Mouse (Mus musculus): ENCODE results near the gene Trim61.

The Trim61 gene

DNA sequence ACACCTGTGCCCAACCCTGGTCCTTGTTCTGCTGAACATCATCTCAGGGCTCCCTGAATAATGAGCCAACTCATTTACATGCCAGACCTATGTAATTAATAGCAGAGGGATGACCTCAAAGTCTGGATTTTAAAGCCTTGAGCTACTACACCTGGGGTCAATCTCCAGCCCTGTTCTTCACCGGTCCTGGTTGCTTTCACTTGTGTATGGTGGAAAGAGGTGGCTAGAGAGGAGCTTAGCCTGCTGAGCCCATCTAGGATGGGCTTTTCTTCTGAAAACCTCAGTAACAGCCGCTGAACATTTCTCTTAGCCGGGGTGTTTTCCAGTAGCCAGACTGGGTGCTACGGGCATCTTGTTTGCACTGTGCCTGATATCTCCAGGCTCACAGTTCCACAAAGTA lies 30.6 kb downstream of the Trim61 start, which contains the start of gene Trim75:
Gene Trim75 (minus strand): TSS at position 101 of the 400 bp plus-strand sequence.
- DNase-seq (ENCODE audit: low spot score in 2 of 2) = no peak

DNA sequence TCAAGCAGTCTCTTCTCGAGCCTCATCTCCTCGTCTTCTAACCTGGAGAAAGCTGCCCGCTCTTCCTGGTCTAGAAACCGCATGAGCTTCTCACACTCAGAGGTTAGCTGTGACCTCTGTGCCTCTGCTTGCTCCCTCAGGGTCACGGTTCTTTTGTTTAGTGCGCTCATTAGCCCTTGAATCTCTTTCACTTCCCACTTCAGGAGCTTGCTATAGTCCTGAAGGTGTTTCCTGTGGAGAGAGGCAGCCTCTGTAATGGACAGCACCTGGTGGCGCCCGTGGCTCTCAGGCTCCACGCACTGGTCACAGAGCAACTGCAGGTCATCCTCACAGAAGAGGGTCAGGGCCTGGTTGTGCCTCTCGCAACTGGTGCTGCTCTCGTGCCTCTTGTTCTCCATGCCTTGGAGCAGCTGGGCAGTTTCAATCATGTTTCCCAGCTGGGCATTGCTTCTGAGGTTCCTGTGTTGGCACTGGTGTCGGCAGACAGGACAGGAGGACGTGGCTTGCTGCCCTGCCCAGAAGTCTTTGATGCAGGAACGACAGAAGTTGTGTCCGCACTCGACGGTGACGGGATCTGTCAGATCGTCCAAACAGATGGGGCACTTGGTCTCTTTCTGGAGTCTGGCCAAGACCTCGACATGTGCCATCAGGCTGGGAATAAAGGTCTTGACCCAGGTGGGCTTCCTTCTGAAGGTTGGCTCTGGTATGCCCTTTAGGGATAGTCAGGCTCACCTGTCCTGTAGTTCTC lies 35.0 kb downstream of the Trim61 start:
- no peak for DNase-seq (ENCODE audit: low spot score in 2 of 2)
